Mouse (Mus musculus) myocyte (in vitro differentiated cells): Measurements from ENCODE around the gene Slc17a8. TPM values are rescaled to one million over a fixed set of nuclear protein-coding genes. Genes with fewer than 3 reads are reported as not detected.

Experiments
- H3K27me3 ChIP-seq: one replicate; pipeline ENCODE4 v1.6.1; 2011; ENCODE audit not compliant: control insufficient read depth, insufficient read depth, insufficient read length
- H3K36me3 ChIP-seq: one replicate; pipeline ENCODE4 v1.6.1; 2011; ENCODE audit not compliant: control insufficient read depth, insufficient read depth
- H3K4me2 ChIP-seq: one replicate; pipeline ENCODE4 v1.6.1; 2011; ENCODE audit warnings: low read depth, control low read depth
- H3K4me3 ChIP-seq: one replicate; pipeline ENCODE4 v1.5.1; 2011; ENCODE audit warnings: mild to moderate bottlenecking, control low read depth, moderate library complexity
- H3K79me2 ChIP-seq: one replicate; pipeline ENCODE4 v1.6.1; 2011; ENCODE audit not compliant: control insufficient read depth, insufficient read depth
- H3ac ChIP-seq: one replicate; pipeline ENCODE4 v1.6.1; 2011; ENCODE audit not compliant: control insufficient read depth, insufficient read length
- CEBPB ChIP-seq: IDR thresholded peaks from 2 replicates; pipeline ENCODE4 v1.6.1; 2011; ENCODE audit warnings: mild to moderate bottlenecking, moderate library complexity; ENCODE audit not compliant: poor library complexity, insufficient read depth, severe bottlenecking
- E2F4 ChIP-seq: IDR thresholded peaks from one replicate; pipeline ENCODE4 v1.6.1; 2011; ENCODE audit warnings: mild to moderate bottlenecking, control low read depth, moderate library complexity; ENCODE audit not compliant: insufficient read depth
- MAX ChIP-seq: IDR thresholded peaks from one replicate; pipeline ENCODE4 v1.6.1; 2011; ENCODE audit warnings: low read depth, mild to moderate bottlenecking, control low read depth
- MYOD1 ChIP-seq, 3 experiments: IDR thresholded peaks; one replicate each; pipeline ENCODE4 v1.6.1; 2011; ENCODE audit warnings: control low read depth in 2 of 3, low read depth in 2 of 3, mild to moderate bottlenecking in 2 of 3, moderate library complexity in 1 of 3; ENCODE audit not compliant: insufficient read length in 2 of 3, control insufficient read depth in 1 of 3
- MYOG ChIP-seq, 3 experiments: IDR thresholded peaks; one replicate each; pipeline ENCODE4 v1.6.1; 2011; ENCODE audit warnings: control low read depth in 2 of 3, low read depth in 2 of 3, mild to moderate bottlenecking in 2 of 3; ENCODE audit not compliant: insufficient read length in 2 of 3, control insufficient read depth in 1 of 3, insufficient read depth in 1 of 3
- POLR2A ChIP-seq: IDR thresholded peaks from one replicate; pipeline ENCODE4 v1.6.1; 2011; ENCODE audit warnings: low read depth, mild to moderate bottlenecking, control low read depth, moderate library complexity; ENCODE audit not compliant: insufficient read length
- POLR2AphosphoS2 ChIP-seq: IDR thresholded peaks from one replicate; pipeline ENCODE4 v1.6.1; 2011; ENCODE audit warnings: low read depth, control low read depth; ENCODE audit not compliant: insufficient read length
- REST ChIP-seq: IDR thresholded peaks from one replicate; pipeline ENCODE4 v1.6.1; 2011; ENCODE audit warnings: mild to moderate bottlenecking, control low read depth, moderate library complexity; ENCODE audit not compliant: insufficient read depth, insufficient read length
- SRF ChIP-seq: IDR thresholded peaks from one replicate; pipeline ENCODE4 v1.6.1; 2011; ENCODE audit warnings: low read depth; ENCODE audit not compliant: control insufficient read depth, insufficient read length
- TCF12 ChIP-seq: IDR thresholded peaks from one replicate; pipeline ENCODE4 v1.6.1; 2011; ENCODE audit warnings: mild to moderate bottlenecking, control low read depth; ENCODE audit not compliant: poor library complexity, insufficient read depth, severe bottlenecking
- TCF3 ChIP-seq: IDR thresholded peaks from one replicate; pipeline ENCODE4 v1.6.1; 2011; ENCODE audit warnings: low read depth, control low read depth; ENCODE audit not compliant: insufficient read length
- USF1 ChIP-seq: IDR thresholded peaks from one replicate; pipeline ENCODE4 v1.6.1; 2011; ENCODE audit warnings: low read depth, mild to moderate bottlenecking, control low read depth, moderate library complexity
- polyA plus RNA-seq: library from polyadenylated mRNA; unstranded; fragments of >200 nt; fragmentation: generic; extraction: Trizol; gene quantifications from one replicate; pipeline ENCODE4 v1.2.1, GENCODE M21; 2012; ENCODE audit warnings: missing spikeins

Slc17a8 gene
- polyA plus RNA-seq, 1 experiment: not detected

DNA sequence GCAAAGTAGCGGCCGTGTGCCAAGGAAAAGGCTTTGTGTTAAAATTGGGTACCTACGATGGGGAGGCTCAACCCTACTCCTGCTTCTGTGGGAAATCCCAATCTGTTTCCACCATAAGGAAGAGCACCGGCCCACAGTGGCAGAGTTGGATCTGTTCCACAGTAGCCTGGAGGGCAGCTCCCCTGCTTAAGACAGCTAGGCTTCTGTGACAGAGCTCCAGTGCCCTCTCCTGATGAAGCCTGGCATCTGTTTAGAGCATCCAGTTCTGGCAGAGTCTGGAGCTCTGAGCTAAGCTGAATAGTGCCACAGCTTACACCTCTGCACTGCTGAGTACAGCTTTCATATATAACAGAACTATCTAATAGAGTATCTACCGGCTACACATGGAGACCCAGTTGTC is 14.0 kb upstream of the Slc17a8 start:
- Histone ChIP-seq H3ac (no peak overlapping the region), H3K36me3 (peaks cover 4% of the 10 kb centered on the region), H3K79me2 (no peaks in the 10 kb centered on the region), H3K27me3 (no peaks in the 10 kb centered on the region), H3K4me2 (no peak overlapping the region), H3K4me3 (no peak overlapping the region)
- TF ChIP-seq REST (no peak), MYOD1 (IDR thresholded peaks at IDR 0.05; ENCODE audit: control insufficient read depth in 1 of 3, insufficient read length in 2 of 3, low read depth in 2 of 3) (no peak), E2F4 (no peak), CEBPB (no peak)

DNA sequence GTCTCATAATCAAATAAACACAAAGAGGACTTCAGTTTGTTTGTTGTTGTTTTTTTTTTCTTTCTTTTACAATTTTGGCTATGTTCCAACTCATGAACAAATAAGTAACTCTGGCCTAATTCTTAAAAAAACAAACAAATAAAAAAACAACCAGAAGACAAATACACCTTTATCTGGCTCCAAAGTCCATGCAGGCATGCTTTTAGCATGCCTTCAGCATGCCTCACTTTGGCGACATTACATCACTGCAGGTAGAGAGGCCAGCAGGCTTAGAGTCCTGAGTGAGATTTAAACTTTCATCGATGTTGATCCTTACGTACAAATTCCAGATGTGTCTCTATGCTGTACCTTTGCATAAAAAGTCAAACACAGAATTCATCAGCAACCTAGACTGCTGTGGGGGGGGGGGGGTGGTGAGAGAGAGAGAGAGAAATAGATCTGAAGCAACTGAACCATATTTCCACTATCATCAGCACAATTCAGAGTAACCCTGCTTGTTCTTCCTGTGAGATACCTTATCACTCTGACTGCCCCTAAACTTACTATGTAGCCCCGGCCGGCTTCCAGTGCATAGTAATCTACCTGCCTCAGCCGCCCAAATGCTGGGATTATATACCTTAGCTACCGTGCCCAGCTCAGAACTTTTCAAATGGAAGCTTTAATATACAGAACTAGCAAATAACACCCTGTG is 12.8 kb upstream of the Slc17a8 start:
- Histone ChIP-seq H3K79me2 (no peaks in the 10 kb centered on the region), H3K27me3 (no peaks in the 10 kb centered on the region), H3ac (no peak overlapping the region), H3K4me3 (no peak overlapping the region), H3K4me2 (no peak overlapping the region), H3K36me3 (peaks cover 4% of the 10 kb centered on the region)
- TF ChIP-seq MYOD1 (IDR thresholded peaks at IDR 0.05; ENCODE audit: control insufficient read depth in 1 of 3, insufficient read length in 2 of 3, low read depth in 2 of 3): no peak

DNA sequence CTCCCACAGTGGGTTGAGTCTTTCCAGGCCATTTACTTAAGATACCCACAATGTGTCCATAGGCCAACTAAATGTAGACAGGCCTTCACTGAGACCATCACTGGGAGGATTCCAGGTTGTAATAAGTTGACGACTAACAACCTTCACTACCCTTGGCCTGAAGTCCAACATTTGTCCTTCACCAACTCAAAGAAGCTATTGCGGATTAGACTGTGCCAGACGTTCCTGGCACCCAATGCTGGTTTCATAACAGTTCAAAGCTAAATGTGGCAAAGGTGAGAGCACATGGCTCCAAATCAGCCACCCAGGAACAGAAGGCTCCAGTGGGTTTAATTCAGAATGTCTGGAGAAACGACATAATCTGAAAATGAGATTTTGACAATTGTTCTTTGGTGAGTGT is 12.1 kb upstream of the Slc17a8 start:
- no peaks in the 10 kb centered on the region for H3K79me2 ChIP-seq
- no peaks in the 10 kb centered on the region for H3K27me3 ChIP-seq
- no peak overlapping the region for H3K4me3 ChIP-seq
- no peak overlapping the region for H3ac ChIP-seq
- H3K36me3 ChIP-seq: no peaks in the 10 kb centered on the region
- no peak overlapping the region for H3K4me2 ChIP-seq
- TF ChIP-seq E2F4 (no peak), MYOD1 (IDR thresholded peaks at IDR 0.05; ENCODE audit: control insufficient read depth in 1 of 3, insufficient read length in 2 of 3, low read depth in 2 of 3) (no peak), TCF3 (no peak), MYOG (IDR thresholded peaks at IDR 0.05; ENCODE audit: control insufficient read depth in 1 of 3, insufficient read depth in 1 of 3, insufficient read length in 2 of 3, low read depth in 2 of 3) (no peak), POLR2AphosphoS2 (no peak), USF1 (no peak), REST (no peak), CEBPB (no peak), MAX (no peak), SRF (no peak), POLR2A (no peak), TCF12 (no peak)

DNA sequence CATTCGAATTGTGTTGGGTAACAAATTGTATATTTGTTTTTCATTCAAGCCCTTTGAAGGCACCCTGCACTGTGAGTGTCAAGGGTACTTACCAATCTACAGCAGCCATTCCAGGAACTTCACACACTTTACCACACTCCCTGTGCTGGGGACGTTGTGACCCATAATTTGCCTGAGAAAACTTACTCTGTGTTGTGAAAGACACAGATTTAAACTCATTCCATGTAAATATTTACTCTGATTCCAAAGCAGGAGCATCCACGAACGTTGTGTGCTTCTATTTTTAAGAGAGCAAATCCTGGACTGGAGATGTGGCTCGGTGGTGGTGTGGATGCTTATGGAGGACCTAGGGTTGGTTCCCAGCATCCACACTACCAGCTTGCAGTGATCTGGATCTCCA is 10.8 kb upstream of the Slc17a8 start:
- Histone ChIP-seq H3ac (no peak overlapping the region), H3K36me3 (no peaks in the 10 kb centered on the region), H3K4me2 (no peak overlapping the region), H3K27me3 (no peaks in the 10 kb centered on the region), H3K4me3 (no peak overlapping the region), H3K79me2 (no peaks in the 10 kb centered on the region)
- no peak for TF ChIP-seq USF1
- TF ChIP-seq TCF3: no peak
- no peak for TF ChIP-seq E2F4
- TF ChIP-seq REST: no peak
- no peak for TF ChIP-seq MYOG (IDR thresholded peaks at IDR 0.05; ENCODE audit: control insufficient read depth in 1 of 3, insufficient read depth in 1 of 3, insufficient read length in 2 of 3, low read depth in 2 of 3)
- no peak for TF ChIP-seq TCF12
- TF ChIP-seq CEBPB: no peak
- TF ChIP-seq SRF: no peak
- no peak for TF ChIP-seq MAX
- no peak for TF ChIP-seq POLR2A
- TF ChIP-seq MYOD1 (IDR thresholded peaks at IDR 0.05; ENCODE audit: control insufficient read depth in 1 of 3, insufficient read length in 2 of 3, low read depth in 2 of 3): no peak
- TF ChIP-seq POLR2AphosphoS2: no peak

DNA sequence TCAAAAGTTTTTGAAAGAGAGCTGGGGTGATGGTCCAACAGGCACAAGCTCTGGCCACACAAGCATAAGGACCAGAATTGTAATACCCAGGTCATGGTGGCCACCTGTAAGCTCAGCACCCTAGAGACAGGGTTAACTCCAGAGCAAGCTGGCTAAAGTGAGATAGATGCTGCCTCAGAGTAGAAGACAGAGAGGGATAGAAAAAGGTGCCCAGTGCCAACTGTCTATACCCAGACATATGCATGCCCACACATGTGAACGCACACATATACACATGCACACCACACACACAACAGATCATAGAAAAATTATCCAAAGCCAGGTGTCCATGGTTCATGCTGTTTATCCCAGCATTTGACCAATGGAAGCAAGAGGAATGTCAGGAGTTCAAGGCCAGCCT is 9.5 kb upstream of the Slc17a8 start:
- H3K27me3 ChIP-seq: no peaks in the 10 kb centered on the region
- H3K4me3 ChIP-seq: no peak overlapping the region
- no peaks in the 10 kb centered on the region for H3K36me3 ChIP-seq
- H3K79me2 ChIP-seq: no peaks in the 10 kb centered on the region
- TF ChIP-seq MYOD1 (IDR thresholded peaks at IDR 0.05; ENCODE audit: control insufficient read depth in 1 of 3, insufficient read length in 2 of 3, low read depth in 2 of 3) (no peak), SRF (no peak), REST (no peak), USF1 (no peak), MAX (no peak), POLR2AphosphoS2 (no peak), E2F4 (no peak), CEBPB (no peak), TCF12 (no peak), TCF3 (no peak), POLR2A (no peak), MYOG (IDR thresholded peaks at IDR 0.05; ENCODE audit: control insufficient read depth in 1 of 3, insufficient read depth in 1 of 3, insufficient read length in 2 of 3, low read depth in 2 of 3) (no peak)
- H3K4me2 ChIP-seq: no peak overlapping the region
- no peak overlapping the region for H3ac ChIP-seq
